Mouse (Mus musculus) fibroblast of lung, adult 2 months (primary cell): ENCODE results near the gene Brat1.
"Not testable (repeated sequence)": the region's sequence is repeated elsewhere in the genome, so short reads cannot be mapped to it uniquely, and the experiment has no call there.

Experiments used
- DNase-seq: peaks from one replicate; pipeline ENCODE4 v3.0.0-alpha.2; 2011; ENCODE audit warnings: low read depth

Brat1 gene

GRCm38 (mm10) chr5:140704378-140705251 lies at the start of gene Brat1:
Gene Brat1, plus strand, starts transcription at chr5:140705011.
- peak; percentile 99 for DNase-seq

- DNase-seq = no peak
Measured at GRCm38 (mm10) chr5:140659607-140660272, 45.1 kb upstream of the Brat1 start.

- DNase-seq = no peak
Measured at GRCm38 (mm10) chr5:140660398-140660797, 44.4 kb upstream of the Brat1 start.

GRCm38 (mm10) chr5:140661427-140661826 lies 43.4 kb upstream of the Brat1 start:
- no peak for DNase-seq

- no peak for DNase-seq
Measured at GRCm38 (mm10) chr5:140661875-140662643, 42.8 kb upstream of the Brat1 start.

- no peak for DNase-seq
Measured at GRCm38 (mm10) chr5:140662741-140663592, 41.8 kb upstream of the Brat1 start.

- DNase-seq = no peak
Measured at GRCm38 (mm10) chr5:140663621-140664180, 41.1 kb upstream of the Brat1 start.

- DNase-seq = no peak
Measured at GRCm38 (mm10) chr5:140672115-140672514, 32.7 kb upstream of the Brat1 start.

- not testable (repeated sequence) for DNase-seq
Measured at GRCm38 (mm10) chr5:140672603-140673002, 32.2 kb upstream of the Brat1 start.

- DNase-seq = no peak
Measured at GRCm38 (mm10) chr5:140674036-140674435, 30.8 kb upstream of the Brat1 start.

- no peak for DNase-seq
Measured at GRCm38 (mm10) chr5:140675079-140675478, 29.7 kb upstream of the Brat1 start.

GRCm38 (mm10) chr5:140675640-140676039 lies 29.2 kb upstream of the Brat1 start:
- DNase-seq = no peak

GRCm38 (mm10) chr5:140677137-140677536 lies 27.7 kb upstream of the Brat1 start:
- no peak for DNase-seq

GRCm38 (mm10) chr5:140680051-140680450 lies 24.8 kb upstream of the Brat1 start:
- DNase-seq = no peak

- no peak for DNase-seq
Measured at GRCm38 (mm10) chr5:140680950-140681349, 23.9 kb upstream of the Brat1 start.

- DNase-seq = no peak
Measured at GRCm38 (mm10) chr5:140682113-140682512, 22.7 kb upstream of the Brat1 start.

- DNase-seq = no peak
Measured at GRCm38 (mm10) chr5:140684343-140685148, 20.3 kb upstream of the Brat1 start.

- no peak for DNase-seq
Measured at GRCm38 (mm10) chr5:140688434-140688833, 16.4 kb upstream of the Brat1 start.

- no peak for DNase-seq
Measured at GRCm38 (mm10) chr5:140695987-140696386, 8.8 kb upstream of the Brat1 start.

- DNase-seq = no peak
Measured at GRCm38 (mm10) chr5:140699776-140700175, 5.0 kb upstream of the Brat1 start.
